Mouse (Mus musculus) megakaryocyte, embryonic 14.5 days (primary cell): ENCODE data around the gene Gpr88. TPM values are rescaled to one million over a fixed set of nuclear protein-coding genes. Genes with fewer than 3 reads are reported as not detected.

Experiments used
- H3K27me3 ChIP-seq: replicated peaks from 2 replicates; pipeline ENCODE3; 2012; ENCODE audit warnings: inconsistent platforms
- H3K36me3 ChIP-seq: replicated peaks from 2 replicates; pipeline ENCODE3; 2012; ENCODE audit warnings: low read length, inconsistent platforms, mixed read lengths
- H3K4me1 ChIP-seq: 2 replicates; pipeline ENCODE4 v1.6.1; 2012; ENCODE audit warnings: inconsistent platforms
- H3K4me3 ChIP-seq: replicated peaks from 2 replicates; pipeline ENCODE3; 2012; ENCODE audit warnings: moderate library complexity, mild to moderate bottlenecking, inconsistent platforms
- H3K9me3 ChIP-seq: 2 replicates; pipeline ENCODE4 v1.6.1; 2012; ENCODE audit warnings: inconsistent platforms
- FLI1 ChIP-seq: IDR thresholded peaks from 2 replicates; pipeline ENCODE4 v1.6.1; 2012; ENCODE audit warnings: low read length, inconsistent platforms, mixed read lengths
- GATA1 ChIP-seq: IDR thresholded peaks from 3 replicates; pipeline ENCODE4 v1.6.1; 2012; ENCODE audit warnings: mixed read lengths, low read length, inconsistent platforms, borderline replicate concordance
- polyA plus RNA-seq: library from polyadenylated mRNA; stranded (reverse); fragments of >175 nt; gene quantifications from 2 replicates; pipeline ENCODE4 v1.2.3, GENCODE M21; 2012; ENCODE audit warnings: low replicate concordance; ENCODE audit not compliant: insufficient read depth

The Gpr88 gene
- polyA plus RNA-seq, 1 experiment: 0.07 TPM

DNA sequence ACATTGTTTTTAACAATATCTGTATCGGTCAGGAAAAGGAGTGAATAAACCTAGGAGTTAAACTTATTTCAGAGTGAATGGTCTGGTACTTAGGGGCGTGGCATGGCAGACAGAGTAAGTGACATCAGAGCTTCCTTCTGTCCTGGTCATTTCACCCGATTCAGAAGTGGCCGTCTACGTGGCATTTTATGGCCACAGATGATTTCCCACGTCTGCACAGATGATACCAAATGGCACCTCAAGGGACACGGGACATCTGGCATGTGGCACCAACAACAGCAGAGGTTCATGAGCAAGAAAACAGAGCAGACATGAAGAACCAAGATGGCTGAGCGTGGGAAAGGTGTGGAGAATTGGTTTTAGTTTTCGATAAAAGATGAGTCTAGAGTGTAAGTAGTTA is 48.7 kb downstream of the Gpr88 start:
- H3K36me3 ChIP-seq: no peaks in the 10 kb centered on the region

DNA sequence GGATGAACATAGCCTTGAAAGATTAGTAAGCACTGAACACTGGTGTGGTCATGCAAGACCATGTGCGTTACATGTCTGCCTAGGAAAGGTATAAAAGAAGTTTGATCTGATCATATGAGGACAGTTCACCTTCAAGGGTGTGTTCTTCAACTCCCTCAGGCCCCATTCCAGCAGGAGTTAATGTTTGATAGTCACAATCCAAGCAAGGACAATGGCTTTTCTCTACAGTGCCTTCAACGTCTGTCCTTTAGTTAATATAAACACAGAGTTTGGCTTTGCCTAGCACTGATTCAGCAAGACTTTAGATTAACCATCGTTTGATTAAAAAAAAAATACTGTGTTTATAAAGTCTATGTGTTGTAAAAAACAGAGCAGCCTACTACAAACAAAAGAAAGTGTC is 49.4 kb downstream of the Gpr88 start:
- H3K4me3 ChIP-seq: no peak overlapping the region
- H3K27me3 ChIP-seq: peaks cover 2% of the 10 kb centered on the region

More for the DNA sequence above, 48.7 kb downstream of the Gpr88 start:
- no peak overlapping the region for H3K4me3 ChIP-seq
- no peaks in the 10 kb centered on the region for H3K4me1 ChIP-seq
- TF ChIP-seq FLI1 (no peak), GATA1 (no peak)
- H3K9me3 ChIP-seq: no peaks in the 10 kb centered on the region
- peaks cover 2% of the 10 kb centered on the region for H3K27me3 ChIP-seq

DNA sequence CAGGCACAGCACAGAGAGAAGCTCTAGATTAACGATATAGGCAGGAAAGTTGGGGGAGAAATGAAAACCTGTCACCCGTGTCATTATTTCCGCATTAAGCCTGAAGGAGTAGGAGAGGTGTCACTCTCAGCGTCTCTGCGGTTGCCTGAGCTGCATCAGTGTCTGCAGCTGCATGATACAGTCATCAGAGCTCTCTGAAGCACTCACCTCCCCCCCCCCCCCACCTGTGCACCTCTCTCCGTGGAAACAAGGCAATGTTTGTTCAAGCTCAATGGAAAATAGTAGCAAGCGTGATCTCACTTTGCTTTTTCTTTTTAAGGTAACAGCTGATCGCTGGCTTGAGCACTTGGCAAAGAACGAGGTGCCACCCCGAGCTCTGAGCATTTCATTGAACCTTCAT is 53.2 kb downstream of the Gpr88 start:
- Histone ChIP-seq H3K4me1 (no peaks in the 10 kb centered on the region), H3K9me3 (no peaks in the 10 kb centered on the region)
- TF ChIP-seq FLI1: no peak
- no peak for TF ChIP-seq GATA1

More for the DNA sequence above, 49.4 kb downstream of the Gpr88 start:
- Histone ChIP-seq H3K36me3 (no peaks in the 10 kb centered on the region), H3K4me1 (no peaks in the 10 kb centered on the region), H3K9me3 (no peaks in the 10 kb centered on the region)
- TF ChIP-seq GATA1 (no peak), FLI1 (no peak)

More for the DNA sequence above, 53.2 kb downstream of the Gpr88 start:
- Histone ChIP-seq H3K4me3 (no peak overlapping the region), H3K36me3 (no peaks in the 10 kb centered on the region), H3K27me3 (peaks cover 2% of the 10 kb centered on the region)

Other genes starting within 250 kb of the Gpr88 start
- gene Slc30a7, start 246.1 kb downstream of the Gpr88 start, polyA plus RNA-seq: 1.1 and 1.3 TPM in 2 replicates
- 3.2 and 12.2 TPM in 2 replicates for gene Extl2, start 246.0 kb downstream of the Gpr88 start, polyA plus RNA-seq
- gene Vcam1, start 123.8 kb downstream of the Gpr88 start, polyA plus RNA-seq: 0.04 and 0.66 TPM in 2 replicates
- 0.91 and 2.2 TPM in 2 replicates for gene Cdc14a, start 170.5 kb upstream of the Gpr88 start, polyA plus RNA-seq